Mouse (Mus musculus) liver, embryonic 14.5 days (tissue): ENCODE measurements at regions not wholly inside any gene's neighbourhood (a gene's known extent, or its start where the extent isn't known, plus 50 kb on each side); places are given as distances from the start of the nearest gene placed in this dataset.

Experiments used
- ATAC-seq: fragments of 200-750 bp; cut with Nextera tagmentation; 2 replicates; pipeline ENCODE4 v1.8.0; 2017; ENCODE audit warnings: moderate number of reproducible peaks, mild to moderate bottlenecking, moderate library complexity; ENCODE audit not compliant: insufficient read depth
- DNase-seq, 3 experiments: peaks; one replicate each; pipeline ENCODE4 v3.0.0-alpha.2; 2012 to 2013; ENCODE audit warnings: low read depth in 3 of 3, low spot score in 3 of 3
- H3K27ac ChIP-seq: fragments of 300-500 bp; sonication (generic); 2 replicates; pipeline ENCODE4 v1.5.1; 2014; ENCODE audit warnings: moderate library complexity, mild to moderate bottlenecking, control low read depth, inconsistent platforms
- H3K27me3 ChIP-seq: fragments of 300-500 bp; sonication (generic); 2 replicates; pipeline ENCODE4 v1.6.1; 2014; ENCODE audit warnings: mild to moderate bottlenecking, low read length, moderate library complexity; ENCODE audit not compliant: control insufficient read depth, insufficient read depth
- H3K36me3 ChIP-seq: fragments of 300-500 bp; sonication (generic); replicated peaks from 2 replicates; pipeline ENCODE4 v1.6.1; 2014; ENCODE audit warnings: low read depth; ENCODE audit not compliant: control insufficient read depth, insufficient read depth
- H3K4me1 ChIP-seq, 2 experiments: fragments of 200-500 bp in 1 of 2; fragments of 300-500 bp in 1 of 2; sonication (generic) in 1 of 2; replicated peaks; 2 replicates each; pipeline ENCODE4 v1.6.1; 2012 to 2014; ENCODE audit warnings: antibody characterized with exemption in 1 of 2, inconsistent platforms in 1 of 2, low read length in 1 of 2; ENCODE audit not compliant: control insufficient read depth in 2 of 2, insufficient read depth in 2 of 2
- H3K4me2 ChIP-seq: fragments of 300-500 bp; sonication (generic); 2 replicates; pipeline ENCODE4 v1.6.1; 2014; ENCODE audit warnings: low read depth, mild to moderate bottlenecking, control low read depth, moderate library complexity
- H3K4me3 ChIP-seq, 2 experiments: fragments of 200-500 bp in 1 of 2; fragments of 300-500 bp in 1 of 2; sonication (generic) in 1 of 2; 2 replicates each; pipeline ENCODE4 v1.5.1; 2012 to 2014; ENCODE audit warnings: low read depth in 2 of 2, low read length in 2 of 2, mild to moderate bottlenecking in 2 of 2, control low read depth in 1 of 2, inconsistent platforms in 1 of 2, moderate library complexity in 1 of 2; ENCODE audit not compliant: insufficient read depth in 1 of 2
- H3K9ac ChIP-seq: fragments of 300-500 bp; sonication (generic); replicated peaks from 2 replicates; pipeline ENCODE4 v1.6.1; 2014; ENCODE audit warnings: mild to moderate bottlenecking, control low read depth, moderate library complexity
- H3K9me3 ChIP-seq: fragments of 300-500 bp; sonication (generic); 2 replicates; pipeline ENCODE4 v1.6.1; 2016; ENCODE audit warnings: low read length, mixed read lengths; ENCODE audit not compliant: control insufficient read depth
- CTCF ChIP-seq: IDR thresholded peaks from 2 replicates; pipeline ENCODE4 v1.5.1; 2016; ENCODE audit warnings: antibody characterized with exemption, low read depth, control low read depth
- EP300 ChIP-seq: IDR thresholded peaks from 2 replicates; pipeline ENCODE4 v1.6.1; 2016; ENCODE audit warnings: antibody characterized with exemption, low read depth
- WGBS: fragments of 180-500 bp; shearing (Covaris S2); extraction: QIAGEN DNeasy Blood & Tissue Kit; methylation state at CpG from one replicate; pipeline ENCODE4 v1.1.7; 2014; ENCODE audit not compliant: insufficient replicate concordance; 5-methylcytosine and 5-hydroxymethylcytosine counted together

DNA sequence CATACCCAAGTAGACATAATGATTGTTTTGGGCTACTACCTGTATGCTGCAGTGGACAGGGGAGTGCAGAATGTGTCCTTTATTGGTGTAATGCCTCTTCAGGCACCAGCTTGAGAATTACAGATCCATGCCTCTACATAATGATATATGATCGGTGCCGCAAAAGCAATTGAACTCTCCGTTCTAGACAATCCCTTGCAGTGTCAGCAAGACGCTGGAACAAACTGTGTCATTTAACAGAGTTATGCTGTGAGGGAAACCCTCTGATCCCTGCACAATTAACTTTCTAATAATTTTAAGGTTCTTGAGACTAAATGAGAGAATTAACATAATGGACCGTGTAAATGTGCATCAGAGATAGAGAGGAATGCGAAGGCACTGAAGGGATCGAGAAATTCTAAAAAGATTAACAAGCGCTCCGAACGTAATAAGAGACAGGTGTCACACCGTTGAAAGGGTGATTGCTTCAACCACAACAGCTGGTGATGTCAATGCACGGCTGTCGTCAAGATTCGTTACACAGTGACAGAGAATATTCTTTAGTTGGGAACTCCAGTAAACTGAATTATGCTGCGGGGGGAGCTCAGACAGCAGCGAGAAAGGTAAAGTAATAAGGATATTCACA, 254.3 kb upstream of the Gpc5 start:
- Histone ChIP-seq H3K36me3 (no peaks in the 10 kb centered on the region), H3K27me3 (no peaks in the 10 kb centered on the region), H3K27ac (no peak overlapping the region), H3K4me3 (no peak overlapping the region), H3K4me2 (no peak overlapping the region), H3K9ac (no peak overlapping the region), H3K9me3 (no peaks in the 10 kb centered on the region), H3K4me1 (no peaks in the 10 kb centered on the region; a peak in 1 of 4 replicates)
- 68% methylated on average over 16 of the region's 16 CpGs for WGBS
- ATAC-seq, result no peak
- no peak for TF ChIP-seq CTCF
- TF ChIP-seq EP300, result no peak
- no peak for DNase-seq

DNA sequence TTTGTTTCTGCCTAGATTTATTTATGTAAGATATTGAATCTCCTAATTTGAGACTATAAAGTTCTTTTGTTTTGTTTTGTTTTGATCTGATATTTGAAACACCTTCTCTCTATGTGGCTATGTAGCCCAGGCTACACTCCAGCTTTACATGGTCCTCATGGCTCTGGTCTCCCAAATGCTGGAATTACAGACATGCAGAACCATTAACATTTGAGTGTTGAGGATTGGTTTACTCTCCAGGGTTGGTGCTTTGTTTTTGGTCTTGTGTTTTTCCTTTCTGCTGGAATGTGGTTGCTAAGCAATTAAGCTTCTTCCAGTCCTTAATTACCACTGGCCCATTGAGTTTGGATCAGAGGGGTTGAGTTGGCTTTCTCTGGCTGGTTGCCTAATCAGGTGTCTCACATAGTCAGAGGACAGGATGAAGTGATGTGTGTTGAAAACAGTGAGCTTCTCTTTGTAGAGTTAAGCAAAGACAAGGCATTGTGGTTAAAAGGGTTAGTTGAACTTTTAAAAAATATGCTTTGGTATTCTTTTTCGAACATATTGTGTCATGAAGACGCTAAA, 252.6 kb upstream of the Gpc5 start:
- ATAC-seq, result no peak
- Histone ChIP-seq H3K4me1 (no peaks in the 10 kb centered on the region; a peak in 1 of 4 replicates), H3K36me3 (no peaks in the 10 kb centered on the region), H3K4me2 (no peak overlapping the region), H3K4me3 (no peak overlapping the region), H3K27me3 (no peaks in the 10 kb centered on the region), H3K9ac (no peak overlapping the region), H3K9me3 (no peaks in the 10 kb centered on the region), H3K27ac (no peak overlapping the region)
- TF ChIP-seq EP300, result no peak
- no peak for TF ChIP-seq CTCF
- 50% methylated on average over 2 of the region's 2 CpGs for WGBS
- no peak for DNase-seq

DNA sequence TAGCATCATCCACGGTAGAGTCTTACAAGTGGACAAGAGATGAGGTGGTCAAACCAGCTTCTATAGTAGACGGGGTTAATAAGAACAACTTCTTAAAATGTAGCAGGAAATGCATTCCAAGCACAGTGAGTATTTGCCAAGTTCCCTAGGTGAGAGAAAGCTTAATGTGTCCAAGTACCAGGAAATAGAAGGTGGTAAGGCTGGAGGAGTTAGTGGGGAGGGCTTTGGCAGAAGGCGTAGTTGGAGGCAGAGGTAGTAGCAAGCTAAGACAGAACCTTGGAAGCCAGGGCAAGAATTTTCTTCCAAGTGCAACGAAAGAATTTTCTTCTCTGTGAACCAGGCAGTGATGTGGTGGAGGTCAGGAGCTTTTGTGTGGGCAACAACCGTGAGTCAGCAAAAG, 251.2 kb upstream of the Gpc5 start:
- no peak overlapping the region for H3K4me3 ChIP-seq
- no peak overlapping the region for H3K4me2 ChIP-seq
- no peak overlapping the region for H3K9ac ChIP-seq
- ATAC-seq, result no peak
- H3K27me3 ChIP-seq, result no peaks in the 10 kb centered on the region
- H3K36me3 ChIP-seq, result no peaks in the 10 kb centered on the region
- no peaks in the 10 kb centered on the region; a peak in 1 of 4 replicates for H3K4me1 ChIP-seq
- TF ChIP-seq EP300 (no peak), CTCF (no peak)
- no peak overlapping the region for H3K27ac ChIP-seq
- H3K9me3 ChIP-seq, result no peaks in the 10 kb centered on the region
- WGBS, result 57% methylated on average over 5 of the region's 5 CpGs
- DNase-seq, result no peak

DNA sequence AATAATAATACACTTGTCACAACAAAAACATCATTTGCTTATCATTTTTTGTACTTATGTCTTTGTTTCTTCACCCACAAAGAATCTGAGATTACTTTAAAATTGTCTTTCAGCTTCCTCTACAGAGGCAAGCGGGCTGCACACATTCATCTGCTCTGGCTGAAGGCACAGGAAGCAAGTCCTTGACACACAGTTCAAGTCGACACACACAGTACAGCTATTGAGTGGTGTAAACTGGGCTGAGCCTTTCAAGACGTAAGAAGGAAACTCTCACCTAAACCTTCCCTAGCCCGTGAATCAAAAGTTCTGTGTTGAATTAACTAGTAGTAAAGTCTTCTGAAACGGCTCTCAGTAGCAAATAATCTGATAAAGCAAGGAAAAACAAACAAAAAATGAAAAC, 250.5 kb upstream of the Gpc5 start:
- no peaks in the 10 kb centered on the region for H3K9me3 ChIP-seq
- no peak for DNase-seq

DNA sequence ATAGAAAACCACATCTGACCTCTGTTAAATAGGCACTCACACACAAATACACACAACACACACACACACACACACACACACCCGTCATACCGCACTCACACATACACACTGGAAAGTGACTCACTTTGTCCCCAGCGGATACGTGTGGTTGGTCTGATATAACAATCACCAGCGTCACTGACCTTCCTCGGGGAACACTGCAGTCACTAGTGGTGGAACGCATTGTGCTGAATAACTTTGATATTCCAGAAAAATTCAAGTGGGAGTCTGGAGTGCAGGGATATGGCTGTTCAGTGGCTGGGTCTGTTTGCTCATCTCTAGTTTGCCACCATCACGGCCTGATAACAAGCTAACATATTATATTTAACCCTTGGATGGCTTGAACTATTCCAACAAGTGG, 249.7 kb upstream of the Gpc5 start:
- Histone ChIP-seq H3K27ac (no peak overlapping the region), H3K27me3 (no peaks in the 10 kb centered on the region), H3K4me2 (no peak overlapping the region), H3K4me3 (no peak overlapping the region), H3K4me1 (no peaks in the 10 kb centered on the region; a peak in 1 of 4 replicates), H3K9ac (no peak overlapping the region), H3K36me3 (no peaks in the 10 kb centered on the region), H3K9me3 (no peaks in the 10 kb centered on the region)
- no peak for ATAC-seq
- TF ChIP-seq CTCF, result no peak
- TF ChIP-seq EP300, result no peak
- no peak for DNase-seq
- WGBS, result 68% methylated on average over 8 of the region's 8 CpGs

More for the DNA sequence above, 250.5 kb upstream of the Gpc5 start:
- H3K36me3 ChIP-seq, result no peaks in the 10 kb centered on the region
- H3K4me3 ChIP-seq, result no peak overlapping the region
- H3K27me3 ChIP-seq, result no peaks in the 10 kb centered on the region
- TF ChIP-seq CTCF, result no peak
- H3K27ac ChIP-seq, result no peak overlapping the region
- 28% methylated on average over 5 of the region's 5 CpGs for WGBS
- H3K9ac ChIP-seq, result no peak overlapping the region
- no peak overlapping the region for H3K4me2 ChIP-seq
- no peaks in the 10 kb centered on the region; a peak in 1 of 4 replicates for H3K4me1 ChIP-seq
- ATAC-seq, result no peak
